Mouse (Mus musculus) thymus, adult 18-20 months (tissue): ENCODE measurements around the gene Sgk2.

Experiments used
- DNase-seq, 2 experiments: peaks; one replicate each; pipeline ENCODE4 v3.0.0; 2022; ENCODE audit warnings: mixed read lengths in 2 of 2

Gene Sgk2

DNA sequence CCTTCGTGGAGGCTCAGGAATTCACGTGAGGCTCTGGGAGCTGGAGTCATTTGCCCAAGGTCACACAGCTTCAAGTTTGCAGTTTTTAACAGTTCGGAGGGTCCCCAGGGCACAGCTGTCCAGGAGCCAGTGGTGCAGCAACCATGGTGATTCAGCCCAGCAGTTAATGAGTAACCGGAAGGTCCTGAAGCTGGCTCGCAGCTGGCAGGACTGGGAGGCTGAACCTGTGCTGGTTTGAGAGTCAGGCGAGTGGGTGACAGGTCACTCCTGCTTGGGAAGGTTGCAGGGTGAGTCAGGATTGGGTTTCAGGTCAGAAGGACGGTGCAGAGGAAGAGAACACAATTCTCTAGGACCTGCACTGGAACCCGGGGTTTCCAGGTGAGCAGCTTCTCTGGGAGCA, at the start of gene Sgk2:
Gene Sgk2, plus strand, starts transcription at position 113 of the 400 bp plus-strand sequence.
- DNase-seq, result no peak

- no peak for DNase-seq
These were observed 47.6 kb upstream of the Sgk2 start for GRCm38 (mm10) chr2:162939562-162939961.

DNA sequence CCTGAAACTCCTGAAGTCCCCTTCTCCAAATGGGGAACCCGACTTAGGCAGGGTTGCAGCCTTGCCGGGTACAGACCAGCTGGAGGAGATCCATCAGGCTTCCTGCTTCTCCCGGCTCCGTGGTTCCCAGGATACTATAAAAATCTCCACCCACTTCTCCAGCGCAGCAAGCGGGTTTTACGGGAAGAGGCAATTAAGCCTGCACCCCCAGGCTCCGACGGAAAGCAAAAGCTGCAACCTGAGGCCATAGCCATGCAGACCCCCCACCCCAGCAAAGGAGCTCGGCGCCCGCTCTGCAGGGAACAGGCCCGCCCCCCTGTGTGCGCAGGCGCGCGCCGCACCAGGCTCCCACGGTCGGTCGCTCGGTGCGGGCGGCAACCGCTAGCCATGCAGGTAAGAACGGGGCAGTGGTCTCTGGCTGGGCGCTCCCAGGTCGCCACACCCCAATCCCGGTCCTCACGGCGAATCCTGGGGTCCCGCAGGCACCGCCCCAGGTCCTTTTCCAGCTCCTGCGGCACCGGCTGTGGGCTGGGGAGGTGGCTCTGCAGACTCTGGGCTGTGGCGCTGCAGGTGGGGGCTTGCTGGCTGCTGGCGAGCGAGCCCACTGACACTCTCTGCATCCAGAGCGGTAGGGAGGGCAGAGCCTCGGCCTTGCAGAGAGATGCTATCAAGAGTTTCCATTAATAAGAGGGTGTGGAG, 43.8 kb upstream of the Sgk2 start, which contains the start of gene L3mbtl1:
Gene L3mbtl1, plus strand, starts transcription at position 325 of the 699 bp plus-strand sequence.
- DNase-seq, result no peak

DNA sequence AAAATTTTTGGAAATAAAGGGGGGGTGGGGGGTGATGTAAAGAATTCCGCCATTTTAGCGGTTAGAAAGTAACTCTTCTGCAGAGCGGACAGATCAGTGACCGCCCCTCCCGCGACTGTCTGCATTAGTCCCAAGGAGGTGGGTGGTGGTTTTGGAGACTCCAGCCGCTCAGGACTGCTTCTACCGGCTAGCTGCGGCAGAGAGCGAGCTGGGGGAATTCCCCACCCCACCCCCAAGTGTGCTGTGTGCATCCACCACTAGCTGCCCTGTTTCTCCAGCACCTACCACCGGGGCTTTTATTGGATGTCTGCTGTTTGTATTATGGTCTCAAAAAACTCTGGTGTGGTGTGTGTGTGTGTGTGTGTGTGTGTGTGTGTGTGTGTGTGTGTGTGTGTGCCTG, 43.2 kb upstream of the Sgk2 start:
- DNase-seq, result no peak

- DNase-seq, result no peak
These were observed 40.2 kb upstream of the Sgk2 start for GRCm38 (mm10) chr2:162946964-162947363.

- DNase-seq, result no peak
These were observed 39.4 kb upstream of the Sgk2 start for GRCm38 (mm10) chr2:162947736-162948135.

DNA sequence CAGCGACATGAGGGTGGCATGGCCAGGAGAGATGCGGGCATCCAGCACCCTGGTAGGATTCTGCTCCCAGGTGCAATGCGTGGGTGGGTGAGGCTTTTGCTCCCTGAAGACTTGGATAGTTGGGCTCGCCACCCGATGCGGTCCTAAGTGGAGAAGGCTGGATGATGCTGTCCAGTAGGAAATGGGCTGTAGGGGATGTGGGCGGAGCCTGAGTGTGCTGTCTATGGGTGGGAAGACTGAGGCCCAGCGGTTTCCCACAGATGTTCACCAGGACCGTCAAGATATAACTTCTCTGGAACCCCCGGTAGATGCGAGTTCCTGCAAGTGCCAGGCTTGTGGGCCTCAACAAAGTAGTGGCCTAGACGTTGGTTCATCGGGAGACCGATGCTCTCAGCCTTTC, 38.9 kb upstream of the Sgk2 start:
- no peak for DNase-seq

GRCm38 (mm10) chr2:162950776-162951175, 36.4 kb upstream of the Sgk2 start:
- DNase-seq, result no peak

DNA sequence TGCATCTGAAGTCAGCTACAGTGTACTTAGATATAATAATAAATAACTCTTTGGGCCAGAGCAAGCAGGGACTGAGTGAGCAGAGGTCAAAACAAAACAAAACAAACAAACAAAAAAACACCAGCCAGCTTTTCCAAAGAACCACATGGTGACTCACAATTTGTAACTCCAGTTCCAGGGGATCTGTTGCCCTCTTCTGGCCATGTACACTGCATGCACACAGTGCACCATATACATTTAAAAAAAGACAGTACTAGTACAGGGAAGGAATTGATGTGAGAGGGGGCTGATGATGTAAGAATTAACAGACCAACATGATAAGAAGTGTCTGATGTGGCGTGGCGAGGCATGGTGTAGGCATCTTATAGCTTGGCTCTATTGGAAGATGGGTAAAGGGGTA, 30.3 kb upstream of the Sgk2 start:
- no peak for DNase-seq

DNA sequence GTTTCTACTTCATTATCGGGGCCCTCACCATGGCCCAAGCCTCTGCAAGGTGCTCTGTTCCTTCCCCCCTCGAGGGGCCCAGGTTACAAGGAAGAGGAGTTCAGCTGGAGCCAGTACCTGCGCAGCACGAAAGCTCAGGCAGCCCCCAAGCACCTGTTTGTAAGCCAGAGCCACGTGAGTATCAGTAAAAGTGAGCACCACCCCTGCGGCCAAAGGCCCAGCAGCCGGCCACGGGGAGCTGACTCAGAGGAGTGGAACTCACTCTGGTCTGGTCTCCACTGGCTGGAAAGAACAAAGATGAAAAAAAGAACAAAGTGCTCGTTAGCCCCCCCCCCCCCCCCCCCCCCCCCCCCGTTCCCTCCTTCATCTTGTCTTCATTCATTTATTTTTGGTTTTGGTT, 25.8 kb upstream of the Sgk2 start:
- no peak for DNase-seq

DNA sequence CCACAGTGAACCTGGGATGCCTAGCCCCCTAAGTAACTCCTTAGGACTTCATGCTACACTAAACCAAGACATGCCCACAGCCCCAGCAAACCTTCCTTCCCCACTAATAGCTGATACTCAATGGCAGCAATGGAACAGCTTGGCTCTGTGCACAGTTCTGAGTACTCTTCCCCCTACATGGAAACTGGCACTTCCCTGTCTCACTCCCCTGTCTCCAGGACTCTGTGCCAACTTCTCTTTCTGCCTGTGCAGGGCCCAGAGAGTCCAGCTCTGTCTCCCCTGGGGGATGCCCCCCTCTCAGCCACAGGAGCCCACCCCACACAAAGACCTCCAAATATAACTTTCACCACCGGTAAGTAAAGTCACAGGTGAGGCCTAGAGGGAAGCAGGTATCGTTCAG, 20.4 kb upstream of the Sgk2 start:
- DNase-seq, result no peak

DNA sequence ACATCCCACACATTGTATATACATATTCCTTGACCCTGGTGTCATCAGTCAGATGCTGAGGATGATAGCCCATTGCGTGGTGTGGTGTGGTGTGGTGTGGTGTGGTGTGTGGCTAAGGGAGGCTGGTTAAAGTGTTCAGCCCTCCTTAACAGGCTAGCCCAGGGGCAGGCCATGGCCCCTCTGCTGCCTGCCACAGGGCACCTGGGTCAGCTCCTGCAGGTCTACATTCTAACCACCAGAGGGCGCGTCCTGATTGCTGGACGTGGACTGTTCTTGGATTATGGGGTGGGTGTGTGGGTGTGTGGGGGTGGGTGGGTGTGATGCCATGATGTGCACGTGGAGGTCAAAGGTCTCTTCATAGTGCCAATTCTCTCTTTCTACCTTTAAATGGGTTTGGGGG, 18.8 kb upstream of the Sgk2 start:
- no peak for DNase-seq

DNA sequence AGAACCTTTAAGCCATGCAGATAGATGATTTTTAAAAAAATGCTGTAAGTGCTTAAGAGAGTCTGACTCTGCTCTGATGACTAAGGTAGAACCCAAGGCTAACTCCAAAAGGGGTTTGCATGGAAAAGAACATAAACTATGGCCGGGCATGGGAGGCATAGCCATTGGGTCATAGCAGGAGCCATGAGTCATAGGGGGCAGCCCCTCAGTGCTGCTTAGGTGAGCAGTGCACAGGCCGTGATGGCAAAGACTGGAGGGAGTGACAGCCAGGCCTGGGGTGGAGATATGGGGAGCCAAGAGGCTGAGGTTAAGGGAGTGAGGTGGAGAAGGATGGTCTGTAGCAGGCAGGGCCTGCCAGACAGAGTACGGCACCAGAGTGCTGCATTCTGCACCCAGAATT, 18.0 kb upstream of the Sgk2 start:
- DNase-seq, result no peak

DNA sequence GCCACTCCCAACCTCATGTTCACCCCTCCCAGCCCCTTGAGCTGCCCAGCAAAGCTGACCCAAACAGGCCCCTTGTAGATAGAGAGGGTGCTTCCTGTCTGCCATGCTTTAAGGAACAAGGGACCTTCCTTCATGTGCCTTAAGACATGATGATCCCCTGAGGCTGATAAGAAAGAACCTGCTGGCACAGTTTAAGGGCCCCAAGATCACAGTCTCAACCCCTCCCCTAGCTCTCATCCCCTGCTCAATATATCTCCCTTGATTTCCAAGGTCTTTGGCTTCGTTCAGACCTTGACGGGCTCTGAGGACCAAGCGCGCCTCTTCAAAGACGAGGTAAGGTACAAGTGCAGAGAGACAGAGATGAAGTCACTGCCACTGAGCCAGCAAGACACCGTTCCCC, 16.2 kb upstream of the Sgk2 start:
- no peak for DNase-seq

DNA sequence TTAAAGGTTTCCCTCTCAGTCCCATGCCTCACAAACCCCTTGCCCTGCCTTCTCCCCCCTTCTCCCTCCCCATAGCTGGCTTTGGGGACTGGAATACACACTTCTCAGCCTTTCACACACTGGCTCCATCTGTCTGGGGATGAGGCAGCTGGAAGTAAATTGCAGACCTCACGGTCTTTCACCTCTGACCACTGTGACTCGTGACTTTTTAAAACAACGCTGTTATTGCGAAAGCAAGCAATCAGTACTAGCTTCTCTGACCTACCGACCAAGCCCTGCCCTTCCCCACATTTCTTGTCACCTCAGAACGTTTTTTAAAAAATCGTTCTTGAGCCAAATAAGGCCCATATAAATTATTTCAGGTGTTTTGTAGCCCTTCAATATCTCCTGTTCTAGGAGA, 14.4 kb upstream of the Sgk2 start:
- DNase-seq, result no peak

GRCm38 (mm10) chr2:162973206-162973605, 13.9 kb upstream of the Sgk2 start:
- no peak for DNase-seq

GRCm38 (mm10) chr2:162973637-162974036, 13.5 kb upstream of the Sgk2 start:
- no peak for DNase-seq

- no peak for DNase-seq
These were observed 11.9 kb upstream of the Sgk2 start for GRCm38 (mm10) chr2:162975157-162975775.

- no peak for DNase-seq
These were observed 11.1 kb upstream of the Sgk2 start for GRCm38 (mm10) chr2:162976001-162976400.

- DNase-seq, result no peak
These were observed 2.7 kb upstream of the Sgk2 start for GRCm38 (mm10) chr2:162984381-162984780.

GRCm38 (mm10) chr2:162985923-162986322, 1.2 kb upstream of the Sgk2 start:
- DNase-seq, result no peak

DNA sequence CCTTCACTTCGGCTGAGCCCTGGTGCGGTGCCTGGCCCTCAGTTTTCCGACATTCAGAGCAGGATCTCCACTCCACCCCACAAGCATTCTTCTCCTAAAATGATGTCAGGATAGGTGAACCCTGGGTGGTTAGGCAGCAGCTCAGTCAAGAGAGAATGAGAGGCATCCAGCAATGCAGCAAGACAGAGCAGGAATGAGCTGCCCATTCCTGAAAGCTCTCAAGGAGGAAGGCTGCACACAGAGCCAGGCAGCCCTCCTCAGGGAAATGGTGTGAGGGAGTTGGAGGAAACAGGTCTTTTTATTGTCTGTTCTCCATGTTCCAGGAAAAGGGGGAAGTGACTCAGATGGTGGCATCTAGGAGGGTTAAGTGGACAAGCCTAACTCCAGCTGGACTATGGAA, 366 bp upstream of the Sgk2 start:
- no peak for DNase-seq

DNA sequence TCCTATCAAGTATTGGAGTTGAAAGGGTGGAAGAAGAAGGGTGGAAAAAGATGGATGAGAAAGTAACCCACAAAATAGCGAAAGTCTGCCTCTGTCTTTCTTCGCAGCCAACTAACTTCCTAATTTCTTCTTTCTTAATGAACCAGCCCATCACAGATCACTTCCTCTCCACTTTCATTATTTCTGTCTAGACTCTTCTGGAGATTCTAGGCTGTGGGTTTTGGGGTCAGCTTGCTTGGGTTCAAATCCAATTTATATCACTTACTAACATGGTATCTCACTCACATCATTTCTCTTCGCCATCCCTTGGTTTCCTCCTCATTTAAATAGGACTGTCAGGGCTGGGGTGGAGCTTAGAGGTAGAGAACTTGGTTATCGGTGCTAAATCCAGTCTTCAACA, 1.1 kb downstream of the Sgk2 start:
- DNase-seq, result no peak

DNA sequence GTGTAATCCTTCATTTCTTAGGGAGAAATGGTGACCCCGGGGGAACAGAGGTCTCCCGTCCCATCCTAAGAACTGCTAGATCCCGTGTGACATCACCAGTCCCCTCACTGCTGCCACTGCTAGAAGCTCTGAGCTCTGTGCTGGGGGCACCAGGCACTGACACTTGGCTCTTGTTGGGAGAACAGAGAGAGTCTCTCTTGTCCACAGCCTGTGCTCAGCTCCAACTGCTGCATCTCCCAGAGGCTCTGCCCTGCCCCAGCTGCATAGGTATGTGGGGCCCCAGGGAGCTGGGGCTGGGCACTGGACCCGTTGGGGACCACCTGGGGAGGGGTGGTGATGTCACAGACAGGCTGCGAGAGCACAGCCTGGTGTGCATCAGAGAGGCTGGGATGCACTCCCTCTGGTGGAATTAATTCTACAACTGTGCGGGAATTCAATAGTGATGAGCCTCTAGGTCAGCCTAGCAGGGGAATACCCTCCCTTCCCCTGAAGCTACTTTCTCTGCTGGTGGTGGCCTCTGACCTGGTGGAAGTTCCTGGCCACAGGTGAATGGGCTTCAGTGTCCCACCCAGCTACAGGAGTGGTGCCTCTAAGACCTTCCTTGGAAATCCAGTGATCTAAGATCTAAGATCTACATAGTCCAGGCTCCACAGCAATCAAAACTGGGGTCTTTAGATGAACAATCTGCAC, 4.4 kb downstream of the Sgk2 start:
- no peak for DNase-seq
